Mouse (Mus musculus): ENCODE measurements around the gene Nqo1.

Gene Nqo1

DNA sequence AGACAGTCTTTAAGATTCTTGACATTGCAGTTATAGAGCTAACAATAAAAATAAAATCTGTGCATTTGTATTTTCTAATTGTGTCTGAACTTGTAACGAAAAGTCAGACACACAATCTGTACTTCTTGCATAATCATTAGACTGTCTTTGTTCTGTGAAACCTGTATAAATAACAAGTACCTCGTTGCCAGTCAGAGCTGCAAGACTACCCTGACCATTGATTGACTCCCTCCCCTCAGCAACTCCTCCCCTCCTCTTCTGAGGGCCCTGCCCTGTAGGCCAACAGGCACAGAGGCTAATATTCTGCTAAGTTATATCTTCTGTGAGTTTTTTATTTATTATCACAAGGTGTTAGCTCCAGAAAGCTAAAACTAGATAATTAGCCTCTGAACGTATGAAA lies 2.9 kb upstream of the Nqo1 start:
- no peak for DNase-seq (ENCODE audit: low spot score)

- no peak for DNase-seq (ENCODE audit: low spot score)
These were observed 1.1 kb upstream of the Nqo1 start for GRCm38 (mm10) chr8:107404057-107404456.

DNA sequence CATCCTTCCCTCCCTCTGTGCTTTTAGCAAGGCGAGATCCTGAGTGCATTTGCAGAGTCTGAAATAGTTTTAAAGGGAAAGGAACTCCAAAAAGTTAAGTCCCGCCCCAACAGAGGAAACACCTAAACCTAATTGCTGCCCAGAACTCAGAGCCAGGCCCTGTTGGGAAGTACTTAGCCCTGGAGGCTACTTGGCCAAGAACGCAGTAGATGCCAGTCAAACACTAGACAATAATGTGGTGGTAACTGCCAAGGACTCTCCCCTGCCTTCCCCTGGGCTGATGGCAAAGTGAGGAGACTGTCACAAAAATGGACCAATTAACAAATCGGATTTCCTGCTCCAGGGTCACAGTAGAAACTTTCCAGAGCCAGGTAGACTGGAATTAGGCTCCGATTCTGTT lies 1.1 kb downstream of the Nqo1 start:
- no peak for DNase-seq (ENCODE audit: low spot score)

- DNase-seq (ENCODE audit: low spot score) = no peak
These were observed 3.5 kb downstream of the Nqo1 start for GRCm38 (mm10) chr8:107399495-107399894.

DNA sequence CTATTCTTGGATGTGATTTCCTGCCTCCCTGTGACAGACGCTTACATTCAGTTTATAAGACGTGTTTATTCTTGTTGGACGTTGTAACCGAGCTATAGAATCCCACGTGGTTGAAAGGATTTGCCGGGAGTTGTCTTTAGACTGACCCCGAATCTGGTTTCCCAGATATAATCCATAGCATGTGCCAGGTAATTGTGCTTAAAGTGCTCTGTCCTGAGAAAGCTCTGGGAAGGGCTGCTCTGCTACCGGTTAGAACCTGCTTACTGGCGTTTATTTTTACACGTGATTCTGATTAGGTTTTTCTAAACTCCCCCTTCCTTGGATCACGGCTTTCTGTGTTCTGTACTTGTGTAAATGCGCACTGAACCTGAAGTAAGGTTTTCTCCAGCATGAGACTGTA lies 5.3 kb downstream of the Nqo1 start:
- no peak for DNase-seq (ENCODE audit: low spot score)

DNA sequence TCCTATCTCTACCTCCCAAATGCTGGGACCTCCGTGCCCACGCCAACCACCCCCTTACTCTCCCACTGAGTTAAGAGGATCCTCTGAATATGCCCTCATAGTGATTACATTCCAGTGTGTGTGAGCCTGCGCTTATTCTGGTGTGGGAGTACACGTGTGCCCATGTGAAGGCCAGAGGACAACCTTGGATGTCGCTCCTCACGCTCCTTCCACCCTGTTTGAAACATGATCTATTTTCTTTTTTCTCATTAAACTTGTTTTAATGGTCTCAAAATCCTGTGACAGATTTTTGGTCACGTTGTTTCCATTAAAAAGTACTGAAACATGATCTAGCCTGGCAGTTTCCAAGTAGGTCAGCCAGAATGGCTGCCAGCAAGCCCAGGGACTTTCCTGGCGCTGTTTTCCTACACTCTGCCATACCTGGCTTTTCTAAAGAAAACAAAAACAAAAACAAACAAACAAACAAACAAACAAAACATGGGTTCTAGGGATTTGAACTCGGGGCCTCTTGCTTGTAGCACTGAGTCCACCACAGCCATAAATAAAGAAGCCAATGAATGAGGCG lies 6.8 kb downstream of the Nqo1 start:
- DNase-seq (ENCODE audit: low spot score) = no peak

- DNase-seq (ENCODE audit: low spot score) = no peak
These were observed 7.6 kb downstream of the Nqo1 start for GRCm38 (mm10) chr8:107395397-107395796.

DNA sequence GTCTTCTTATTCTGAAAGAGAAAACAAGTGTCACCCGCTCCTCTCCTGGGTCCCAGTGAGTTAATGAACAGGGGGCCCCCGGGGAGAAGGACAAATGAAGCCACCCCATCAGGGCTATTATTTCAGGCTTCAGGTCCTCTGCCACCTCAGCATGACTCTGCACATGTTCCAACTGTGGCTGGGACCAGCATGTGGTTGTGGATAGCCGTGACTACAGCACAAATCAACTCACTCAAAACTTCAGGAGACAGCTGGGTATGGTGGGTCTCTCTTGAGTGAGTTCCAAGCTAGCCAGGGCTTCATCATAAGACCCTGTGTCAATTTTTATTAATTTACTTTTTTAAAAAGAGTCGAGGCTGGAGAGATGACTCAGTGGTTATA lies 11.9 kb downstream of the Nqo1 start:
- DNase-seq (ENCODE audit: low spot score) = no peak

DNA sequence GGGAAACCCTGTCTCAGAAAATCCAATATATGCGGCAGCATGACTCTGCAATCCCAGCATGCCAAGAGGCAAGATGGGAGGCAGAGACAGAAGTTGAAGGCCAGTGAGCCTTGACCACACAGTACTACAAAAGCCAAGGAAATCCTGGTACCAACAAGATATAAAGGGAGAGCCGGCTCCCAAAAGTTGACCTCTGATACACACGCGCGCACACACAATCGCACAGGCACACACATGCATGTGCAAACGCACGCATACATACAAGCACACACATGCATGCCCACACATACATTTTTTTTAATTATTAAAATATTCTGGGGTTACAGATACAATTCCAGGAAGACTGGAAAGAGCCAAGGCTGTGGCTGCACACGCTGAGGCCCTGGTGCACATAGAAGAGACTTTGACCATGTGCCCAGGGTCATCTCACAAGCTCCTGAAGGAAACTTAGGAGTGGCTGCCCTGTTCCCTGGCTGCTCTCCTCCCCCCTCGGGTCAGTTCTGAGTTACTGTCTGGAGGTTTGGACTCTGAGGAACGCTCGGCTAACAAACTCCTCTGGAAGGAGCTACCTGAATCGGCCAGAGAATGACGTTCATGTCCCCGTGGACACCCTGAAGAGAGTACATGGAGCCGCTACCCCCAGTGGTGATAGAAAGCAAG lies 12.4 kb downstream of the Nqo1 start:
- DNase-seq (ENCODE audit: low spot score) = no peak

DNA sequence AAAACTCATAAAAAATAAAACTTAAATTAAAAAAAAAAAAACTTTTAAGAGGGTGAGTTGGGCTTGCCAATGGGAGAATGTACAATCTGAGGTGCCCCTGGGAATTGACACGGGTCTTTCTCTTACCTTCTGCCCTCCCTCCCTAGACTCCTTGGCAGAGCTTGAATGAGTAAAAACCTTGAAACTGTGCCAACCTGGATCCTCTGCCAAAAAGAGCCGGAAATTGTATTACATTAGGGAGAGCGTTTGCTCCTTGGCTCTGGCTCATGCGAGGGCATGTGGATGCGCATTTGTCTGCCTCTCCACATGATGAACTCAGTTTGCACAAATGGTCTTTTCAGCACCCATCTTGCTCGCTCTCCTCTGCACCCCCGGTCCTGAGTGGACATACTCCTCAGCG lies 13.4 kb downstream of the Nqo1 start:
- peak; percentile 38 for DNase-seq (ENCODE audit: low spot score)

GRCm38 (mm10) chr8:107387861-107388260 lies 15.1 kb downstream of the Nqo1 start:
- peak; percentile 26 for DNase-seq (ENCODE audit: low spot score)

DNA sequence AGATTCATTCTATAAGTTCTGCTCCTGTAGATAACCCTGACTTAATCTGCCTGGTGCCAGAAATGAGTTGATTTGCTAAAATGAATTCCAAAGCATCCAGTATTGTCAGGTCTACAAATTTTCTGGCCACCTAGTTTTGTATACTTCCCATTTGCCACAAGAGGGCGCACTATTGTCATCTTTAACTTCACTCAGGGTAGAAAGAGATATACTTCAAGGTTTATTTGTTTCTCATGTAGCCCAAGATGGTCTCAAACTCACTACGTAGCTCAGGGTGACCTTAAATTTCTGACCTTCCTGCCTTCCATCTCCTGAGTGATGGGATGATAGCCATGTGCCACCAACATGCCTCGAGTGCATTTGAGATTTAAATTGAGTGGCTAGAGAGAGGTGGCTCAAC lies 16.4 kb downstream of the Nqo1 start:
- DNase-seq (ENCODE audit: low spot score) = peak; percentile 18

GRCm38 (mm10) chr8:107386171-107386570 lies 16.8 kb downstream of the Nqo1 start:
- DNase-seq (ENCODE audit: low spot score) = no peak

GRCm38 (mm10) chr8:107385063-107385462 lies 17.9 kb downstream of the Nqo1 start:
- no peak for DNase-seq (ENCODE audit: low spot score)

GRCm38 (mm10) chr8:107384651-107385050 lies 18.4 kb downstream of the Nqo1 start:
- no peak for DNase-seq (ENCODE audit: low spot score)

- DNase-seq (ENCODE audit: low spot score) = no peak
These were observed 20.1 kb downstream of the Nqo1 start for GRCm38 (mm10) chr8:107382898-107383297.

DNA sequence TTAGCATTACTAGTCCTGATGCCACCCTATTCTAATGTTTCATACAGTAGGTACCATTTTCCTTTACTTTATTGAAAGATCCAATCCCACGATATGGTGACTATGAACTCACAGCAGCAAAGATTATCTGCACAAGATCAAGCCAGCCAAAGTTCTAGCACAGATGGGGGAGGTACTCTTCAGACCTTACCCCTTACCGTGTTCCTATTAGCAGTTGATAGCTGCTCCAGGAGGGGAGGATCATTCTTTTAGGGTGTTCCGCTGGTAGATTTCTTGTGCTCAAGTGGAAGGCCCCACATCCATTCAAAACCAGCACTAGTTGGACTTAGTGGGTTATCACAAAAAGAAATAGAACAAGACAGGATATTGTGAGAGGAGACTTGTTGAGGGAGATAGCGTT lies 21.3 kb downstream of the Nqo1 start:
- no peak for DNase-seq (ENCODE audit: low spot score)

DNA sequence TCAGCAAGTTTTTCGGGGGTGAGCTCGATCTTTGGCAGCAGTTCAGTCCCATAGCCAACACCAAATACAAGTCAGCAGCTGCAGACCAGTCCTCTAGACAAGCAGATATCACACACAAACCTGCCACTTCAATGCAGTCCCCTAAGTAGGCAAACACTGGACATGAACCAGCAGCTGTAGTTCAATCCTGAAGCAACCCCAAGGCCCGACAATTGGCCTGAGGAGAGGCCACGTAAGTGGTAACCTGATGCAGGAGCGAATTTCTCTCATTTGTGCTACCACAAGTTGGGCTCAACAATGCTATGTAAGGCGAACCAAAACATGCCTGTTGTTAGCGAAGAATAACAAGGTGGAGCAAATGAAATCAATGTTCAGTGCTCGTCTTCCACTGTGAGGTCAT lies 22.3 kb downstream of the Nqo1 start:
- DNase-seq (ENCODE audit: low spot score) = no peak

- no peak for DNase-seq (ENCODE audit: low spot score)
These were observed 25.7 kb downstream of the Nqo1 start for GRCm38 (mm10) chr8:107377346-107377745.

DNA sequence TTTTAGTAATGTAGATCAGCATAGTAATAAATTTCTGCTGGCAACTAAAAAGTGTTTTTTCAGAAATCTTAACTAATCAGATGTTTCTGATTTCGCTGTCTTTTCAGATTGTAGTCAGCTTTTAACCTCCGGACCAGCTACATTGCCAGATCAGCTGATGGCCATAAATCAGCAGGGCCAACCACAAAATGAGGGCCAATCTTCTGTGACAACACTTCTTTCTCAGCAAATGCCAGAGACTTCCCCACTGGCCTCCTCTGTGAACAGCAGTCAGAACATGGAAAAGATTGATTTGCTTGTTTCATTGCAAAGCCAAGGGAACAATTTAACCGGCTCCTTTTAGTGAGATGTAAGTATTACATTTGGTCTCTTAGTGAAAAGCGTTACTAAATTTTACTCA lies 32.7 kb downstream of the Nqo1 start:
- no peak for DNase-seq (ENCODE audit: low spot score)
